Mouse (Mus musculus): ENCODE results near the gene Gpr84. TPM values are rescaled to one million over a fixed set of nuclear protein-coding genes. Genes with fewer than 3 reads are reported as not detected.

The Gpr84 gene
- total RNA-seq (2015; ENCODE audit: low replicate concordance) (0.96 and 2.1 TPM in 2 replicates), total RNA-seq (2017; ENCODE audit: low replicate concordance) (0.70 and 1.3 TPM in 2 replicates)

DNA sequence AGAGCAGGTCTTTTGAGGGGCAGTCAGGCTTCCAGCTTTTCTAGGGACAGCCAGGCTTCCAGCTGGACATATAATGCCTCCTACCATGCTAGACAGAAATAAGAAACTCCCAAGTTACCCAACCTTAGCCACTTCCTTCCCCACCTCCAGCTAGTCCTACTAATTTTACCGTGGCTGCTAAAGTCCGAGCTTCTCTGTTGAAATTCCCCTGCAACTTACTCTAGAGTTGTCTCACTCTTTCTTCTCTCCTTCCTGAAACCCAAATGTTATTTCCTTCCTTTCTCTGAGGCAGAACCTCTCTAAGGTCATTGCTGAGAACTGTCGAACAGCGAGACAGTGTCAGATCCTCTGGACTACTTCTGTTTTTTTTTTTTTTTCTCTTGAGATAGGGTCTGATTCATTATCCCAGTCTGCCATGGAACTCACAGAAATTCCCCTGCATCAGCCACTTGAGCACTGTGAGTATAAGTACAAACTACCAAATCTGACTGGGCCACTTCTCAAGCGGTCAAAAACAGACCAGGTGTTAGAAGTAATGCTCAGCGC lies at the start of gene Gpr84:
Gene Gpr84 (minus strand): TSS at position 248 of the 546 bp plus-strand sequence.
- ATAC-seq (replicated peaks; ENCODE audit: low FRiP score, poor library complexity, severe bottlenecking) = no peak

DNA sequence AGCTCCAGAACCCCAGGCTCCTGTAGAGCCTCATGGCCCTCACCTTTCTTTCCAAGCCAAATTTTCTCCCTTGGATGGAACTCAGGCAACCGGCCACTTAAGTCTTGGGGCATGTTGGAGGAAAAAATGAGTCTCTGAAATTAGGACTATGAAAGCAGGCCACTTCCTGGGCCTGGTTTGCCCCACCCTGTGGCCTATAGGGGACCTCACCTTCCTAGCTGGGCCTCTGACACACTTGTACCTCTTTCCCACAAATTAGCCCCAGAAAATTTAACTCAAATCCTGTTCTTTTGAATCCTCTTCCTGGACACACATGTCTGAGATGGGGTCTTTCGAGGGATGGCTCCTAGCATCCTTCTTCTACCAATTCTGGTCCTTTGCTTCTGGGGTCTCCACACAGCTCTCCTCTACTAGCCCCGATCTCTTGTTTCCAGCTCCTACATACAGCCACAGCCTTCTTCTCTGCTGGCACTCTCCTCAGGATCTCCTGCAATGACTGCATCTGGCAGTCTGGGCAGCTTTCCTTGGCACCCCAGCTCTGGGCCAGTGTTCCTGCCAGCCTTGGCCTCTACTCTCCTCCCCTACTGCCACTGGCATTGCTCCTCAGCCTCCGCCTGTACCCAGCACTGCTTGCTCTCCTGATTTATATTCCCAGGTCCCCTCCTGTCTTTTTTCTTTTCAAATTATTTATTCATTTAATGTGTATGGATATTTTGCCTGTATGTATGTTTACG lies 49.6 kb upstream of the Gpr84 start:
- ATAC-seq (replicated peaks; ENCODE audit: low FRiP score, poor library complexity, severe bottlenecking) = no peak

DNA sequence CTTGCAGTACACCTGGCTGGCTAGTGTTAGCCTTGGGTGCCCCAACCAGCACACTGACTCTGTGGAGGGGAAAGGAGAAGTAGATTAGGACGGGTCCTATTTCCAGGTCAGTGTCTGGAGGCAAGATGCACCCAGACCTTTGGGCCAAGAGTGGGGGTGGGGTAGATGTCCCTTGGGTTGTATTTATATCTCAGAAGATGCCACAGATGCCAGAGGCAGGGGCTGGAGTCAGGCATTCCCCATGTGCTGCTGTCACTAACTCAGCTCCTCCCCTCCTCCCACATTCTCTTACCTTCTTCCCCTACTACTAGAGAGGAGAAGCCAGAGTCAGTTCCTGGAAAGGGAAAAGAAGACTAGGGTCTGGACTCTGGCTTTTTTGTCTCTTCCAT lies 48.7 kb upstream of the Gpr84 start:
- no peak for ATAC-seq (replicated peaks; ENCODE audit: low FRiP score, poor library complexity, severe bottlenecking)

DNA sequence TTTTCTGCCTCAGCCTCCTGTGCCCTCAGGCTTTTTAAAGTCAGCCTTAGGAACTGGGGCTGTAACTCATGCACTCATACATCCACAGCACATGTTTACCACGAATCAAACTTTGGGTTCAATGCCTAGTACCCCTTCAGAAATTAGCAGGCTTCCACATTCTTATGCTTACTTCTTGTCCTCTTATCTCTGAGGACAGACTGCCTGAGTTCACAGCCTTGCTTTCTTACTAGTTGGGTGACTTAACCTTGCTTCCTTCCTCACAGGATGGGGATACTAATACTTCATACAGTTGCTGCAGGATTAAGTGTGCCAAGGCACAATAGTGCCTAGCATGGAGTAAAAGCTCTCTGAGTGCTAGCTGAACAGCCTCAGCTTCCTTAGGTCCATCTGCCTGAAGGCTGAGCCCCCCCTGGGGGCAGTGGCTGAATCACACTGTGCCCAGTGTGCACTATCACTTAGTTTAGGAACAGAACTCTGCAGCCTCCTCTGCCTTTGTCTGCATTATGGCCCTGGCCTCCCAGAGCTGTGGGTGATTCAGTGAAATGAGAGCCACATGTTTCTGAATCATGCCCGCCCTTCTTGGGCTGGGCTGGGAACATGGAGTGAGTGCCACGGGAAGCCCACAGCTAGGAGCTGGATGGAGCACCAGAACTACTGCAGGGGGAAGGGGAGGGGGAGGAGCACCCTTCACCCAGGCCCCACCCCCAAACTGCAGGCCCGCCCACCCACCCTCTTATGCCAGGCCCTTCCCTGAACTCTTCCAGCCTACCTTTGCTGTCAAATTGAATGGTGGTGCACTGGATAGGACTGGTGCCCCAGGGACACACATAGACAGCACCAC lies 48.1 kb upstream of the Gpr84 start:
- no peak for ATAC-seq (replicated peaks; ENCODE audit: low FRiP score, poor library complexity, severe bottlenecking)

DNA sequence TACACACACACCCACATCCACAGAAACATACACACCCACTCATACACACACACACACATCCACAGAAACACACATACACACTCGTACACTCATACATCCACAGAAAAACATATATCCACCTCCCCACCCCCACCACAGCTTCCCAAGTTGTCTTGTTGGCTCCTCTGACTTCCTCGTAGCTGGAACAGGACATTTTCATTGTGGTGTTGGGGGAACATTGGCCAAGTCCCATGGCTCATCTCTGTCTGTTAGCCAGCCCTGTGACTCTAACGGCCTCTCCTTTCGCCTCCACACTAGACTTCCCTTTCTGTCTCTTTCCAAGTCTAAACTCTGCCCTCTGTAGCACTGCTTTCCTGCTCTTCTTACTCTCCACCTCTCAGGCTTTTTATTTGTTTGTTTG lies 47.4 kb upstream of the Gpr84 start:
- no peak for ATAC-seq (replicated peaks; ENCODE audit: low FRiP score, poor library complexity, severe bottlenecking)

DNA sequence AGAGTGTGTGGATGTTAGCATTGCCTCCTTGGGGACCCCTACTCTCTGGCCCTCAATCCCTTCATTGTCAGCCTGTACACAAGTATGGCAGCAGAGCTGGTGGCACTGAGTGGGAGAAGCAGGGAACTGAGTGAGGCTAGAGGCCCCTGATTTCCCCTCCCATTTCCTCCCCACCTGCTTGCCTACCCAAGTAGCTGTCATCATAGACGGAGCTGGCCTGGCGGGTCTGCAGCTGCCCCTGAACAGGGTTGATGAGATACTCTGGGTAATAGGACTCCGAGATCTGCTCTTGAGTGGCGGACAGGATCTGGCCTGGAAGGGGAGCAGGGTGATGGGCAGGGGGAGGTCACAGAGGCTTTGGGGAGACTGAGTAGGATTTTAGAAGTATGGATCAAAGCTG lies 45.7 kb upstream of the Gpr84 start:
- ATAC-seq (replicated peaks; ENCODE audit: low FRiP score, poor library complexity, severe bottlenecking) = no peak

DNA sequence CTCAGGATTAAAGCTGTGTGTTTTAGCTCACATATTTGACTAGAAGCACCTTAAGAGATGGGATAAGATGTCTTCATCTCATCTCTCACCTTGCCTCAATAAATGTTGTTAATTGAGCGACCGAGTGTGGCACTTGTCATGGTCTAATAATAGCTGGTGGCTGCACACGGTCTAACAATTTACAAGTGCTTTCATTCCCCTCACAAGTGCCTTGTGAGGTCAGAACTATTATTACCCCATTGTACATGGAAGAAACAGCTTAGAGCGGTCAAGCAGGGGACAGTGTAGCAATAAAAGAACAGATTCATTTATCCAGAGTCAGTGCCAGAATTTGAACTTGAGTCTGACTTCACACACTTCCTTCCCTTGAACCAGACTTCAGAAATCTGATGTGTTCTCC lies 45.0 kb upstream of the Gpr84 start:
- no peak for ATAC-seq (replicated peaks; ENCODE audit: low FRiP score, poor library complexity, severe bottlenecking)

DNA sequence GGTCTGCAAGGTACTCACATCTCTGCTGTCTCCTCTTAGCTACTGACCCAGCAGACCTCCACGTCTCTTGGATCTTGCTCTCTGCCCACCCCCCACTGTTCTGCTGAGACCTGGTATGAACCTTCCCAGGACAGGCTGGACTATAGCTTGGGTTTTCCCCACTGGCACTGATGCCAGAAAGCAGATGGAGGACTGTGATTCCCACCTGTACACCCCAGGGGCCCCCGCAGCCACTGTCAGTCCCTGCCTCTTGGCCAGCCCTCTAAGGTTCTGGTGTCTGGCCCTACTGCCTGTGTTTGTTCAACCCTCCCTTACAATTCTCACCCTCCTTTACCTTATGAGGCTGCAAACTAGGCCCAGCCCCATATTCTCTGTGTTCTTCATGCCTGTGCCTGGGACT lies 44.3 kb upstream of the Gpr84 start:
- no peak for ATAC-seq (replicated peaks; ENCODE audit: low FRiP score, poor library complexity, severe bottlenecking)

DNA sequence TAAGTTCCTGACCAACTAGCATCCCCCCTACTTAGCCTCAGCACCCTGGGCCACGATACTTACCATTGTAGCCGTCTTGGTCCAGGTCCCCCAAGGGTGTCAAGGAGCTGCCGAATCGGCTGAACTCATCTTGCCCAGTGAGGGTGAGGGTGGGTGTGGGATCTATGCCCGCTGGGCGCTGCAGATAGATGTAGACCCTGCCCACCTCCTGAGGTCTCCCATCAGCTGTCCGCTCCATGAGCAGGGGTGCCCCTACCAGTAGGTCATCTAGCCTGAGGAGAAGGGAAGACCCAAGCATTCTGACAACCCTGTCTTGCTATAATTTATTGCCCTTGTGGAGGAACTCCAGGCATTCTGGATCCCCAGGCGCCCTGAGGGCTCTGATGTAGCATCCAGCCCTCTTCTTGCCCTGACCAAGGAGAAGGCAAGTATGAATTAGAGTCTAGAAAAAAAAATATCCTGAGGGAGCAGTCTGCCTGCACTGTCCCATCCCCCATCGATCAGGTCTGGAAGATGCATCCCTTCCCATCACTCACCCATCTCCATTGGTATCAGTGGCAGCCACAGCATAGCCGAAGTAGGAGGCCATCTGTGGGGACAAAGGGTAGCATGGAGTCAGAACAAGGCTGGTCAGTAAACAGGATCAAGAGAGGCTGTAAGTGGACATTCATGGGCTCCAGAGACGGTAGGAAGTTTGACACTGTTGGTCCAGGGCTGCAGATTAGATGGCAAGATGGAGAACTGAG lies 43.3 kb upstream of the Gpr84 start:
- ATAC-seq (replicated peaks; ENCODE audit: low FRiP score, poor library complexity, severe bottlenecking) = no peak

DNA sequence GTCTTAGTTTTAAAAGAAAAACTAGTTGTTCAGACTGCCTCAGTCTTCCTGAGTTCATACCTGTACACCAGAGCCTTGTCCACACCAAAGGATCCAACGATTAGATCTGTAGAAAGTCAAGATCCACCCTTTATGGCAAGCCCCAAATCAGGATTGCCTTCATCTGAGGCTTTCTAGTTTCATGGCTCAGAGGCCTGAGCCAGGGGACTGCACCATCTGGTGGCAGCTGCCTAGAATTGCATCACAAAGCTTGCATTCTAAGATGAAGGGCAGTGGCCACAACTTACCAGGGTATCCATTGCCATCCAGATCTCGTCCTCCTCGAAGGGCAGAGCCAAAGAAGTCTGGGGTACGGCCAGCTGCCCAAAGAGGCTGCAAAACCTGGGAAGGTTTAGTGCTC lies 42.4 kb upstream of the Gpr84 start:
- ATAC-seq (replicated peaks; ENCODE audit: low FRiP score, poor library complexity, severe bottlenecking) = peak; percentile 67

DNA sequence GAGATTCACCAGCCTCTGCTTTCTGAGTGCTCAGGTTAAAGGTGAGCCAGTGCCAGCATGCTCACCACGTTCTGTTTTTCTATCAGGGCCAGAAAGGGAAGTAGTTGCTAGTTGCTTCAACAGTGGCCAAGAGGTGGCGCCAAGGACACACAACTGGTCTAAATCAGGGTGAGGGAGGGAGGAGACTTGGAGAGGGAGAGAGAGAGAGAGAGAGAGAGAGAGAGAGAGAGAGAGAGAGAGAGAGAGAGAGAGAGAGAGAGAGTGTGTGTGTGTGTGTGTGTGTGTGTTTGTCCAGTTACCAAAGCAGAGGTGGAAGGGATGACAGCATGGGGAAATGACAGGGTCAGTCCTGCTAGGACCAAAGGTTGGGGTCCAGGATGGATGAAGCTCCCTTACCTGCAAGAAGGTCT lies 36.9 kb upstream of the Gpr84 start:
- no peak for ATAC-seq (replicated peaks; ENCODE audit: low FRiP score, poor library complexity, severe bottlenecking)

DNA sequence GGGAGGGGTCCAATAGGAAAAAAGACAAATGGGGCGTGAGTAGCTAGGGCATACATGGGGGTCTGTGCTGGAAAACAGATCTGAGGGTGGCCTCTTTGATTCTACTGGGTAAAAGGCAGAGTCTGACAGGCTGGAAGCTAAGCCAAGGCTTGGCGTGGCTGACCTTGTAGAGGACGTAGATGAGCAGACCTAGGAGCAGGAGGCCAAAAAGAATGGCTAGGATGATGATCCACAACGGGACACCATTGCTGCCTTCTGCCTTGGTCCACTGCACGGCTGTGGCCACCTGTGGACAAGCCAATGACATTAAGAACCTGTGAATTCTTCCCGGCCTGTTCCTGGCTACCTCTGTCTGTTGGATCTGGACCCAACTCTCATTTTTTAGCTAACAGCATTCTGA lies 35.4 kb upstream of the Gpr84 start:
- no peak for ATAC-seq (replicated peaks; ENCODE audit: low FRiP score, poor library complexity, severe bottlenecking)

DNA sequence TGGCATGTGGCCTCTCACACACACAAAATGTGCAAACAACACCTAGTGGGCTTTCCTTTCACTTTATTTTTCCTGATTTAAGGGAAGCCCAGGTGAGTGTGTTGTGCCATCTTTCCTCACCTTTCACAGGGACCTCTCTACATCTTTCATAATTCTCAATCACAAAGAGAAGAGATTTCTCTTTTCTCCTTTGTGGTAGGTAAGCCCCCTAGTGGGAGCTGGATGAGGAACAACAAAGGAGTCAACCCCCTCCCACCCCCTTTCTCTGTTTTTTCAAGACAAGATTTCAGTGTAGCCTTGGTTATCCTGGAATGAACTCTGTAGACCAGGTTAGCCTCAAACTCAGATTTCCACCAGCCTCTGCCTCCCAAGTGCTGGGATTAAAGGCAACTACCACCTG lies 33.1 kb upstream of the Gpr84 start:
- ATAC-seq (replicated peaks; ENCODE audit: low FRiP score, poor library complexity, severe bottlenecking) = no peak

DNA sequence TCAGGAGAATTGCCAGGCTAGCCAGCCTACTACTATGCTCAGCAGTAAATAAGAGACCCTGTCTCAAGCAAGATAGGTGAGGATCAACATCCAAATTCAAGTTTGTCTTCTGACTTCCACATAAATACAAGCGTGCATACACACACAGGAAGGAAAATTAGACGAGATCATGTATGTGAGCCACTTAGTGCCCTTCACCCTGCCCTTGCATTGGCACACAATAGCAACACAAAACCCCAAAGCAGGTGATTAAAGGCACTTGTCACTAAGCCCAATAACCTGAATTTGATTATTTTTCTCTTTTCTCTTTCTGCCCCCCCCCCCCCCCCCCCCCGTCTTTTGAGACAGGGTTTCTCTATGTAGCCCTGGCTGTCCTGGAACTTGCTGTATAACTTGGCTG lies 32.6 kb upstream of the Gpr84 start:
- ATAC-seq (replicated peaks; ENCODE audit: low FRiP score, poor library complexity, severe bottlenecking) = no peak

DNA sequence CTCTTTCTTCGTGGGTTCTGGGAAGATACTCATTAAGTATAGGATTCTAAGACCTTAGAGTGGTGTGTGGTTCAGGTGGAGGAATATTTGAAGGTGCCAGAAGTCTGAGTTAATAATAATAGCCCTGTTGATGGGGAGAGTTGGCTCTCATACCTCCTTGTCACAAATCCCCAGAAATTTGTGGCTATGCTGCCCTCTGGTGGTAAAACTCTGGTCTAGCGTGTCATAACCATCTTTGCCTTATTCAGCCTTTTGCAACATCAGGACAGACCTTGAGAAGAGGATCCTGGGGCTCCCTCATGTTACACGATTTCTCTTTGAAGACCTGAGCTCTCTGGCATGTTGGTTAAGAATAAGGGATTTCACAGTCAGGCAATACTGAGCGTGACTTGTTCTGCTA lies 32.0 kb upstream of the Gpr84 start:
- ATAC-seq (replicated peaks; ENCODE audit: low FRiP score, poor library complexity, severe bottlenecking) = peak; percentile 55

DNA sequence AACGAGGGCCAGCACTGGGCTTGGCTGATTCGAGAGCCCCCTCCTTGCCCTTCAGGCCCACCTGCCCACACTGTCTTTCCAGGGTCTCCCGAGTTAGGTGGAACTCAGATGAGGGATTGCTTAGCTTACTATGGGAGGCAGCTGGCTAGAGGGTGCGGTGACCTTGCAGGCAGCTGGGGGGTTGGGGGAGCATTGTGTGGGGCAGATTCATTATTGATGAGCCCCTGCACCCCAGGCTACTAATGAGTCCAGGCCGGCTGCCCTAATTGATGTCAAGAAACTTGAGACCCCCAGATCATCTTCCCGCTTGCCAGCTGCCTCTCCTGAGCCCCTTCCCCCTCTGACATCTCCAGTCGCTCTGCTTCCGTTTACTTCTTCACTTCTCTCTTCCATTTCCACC lies 31.1 kb upstream of the Gpr84 start:
- ATAC-seq (replicated peaks; ENCODE audit: low FRiP score, poor library complexity, severe bottlenecking) = no peak

DNA sequence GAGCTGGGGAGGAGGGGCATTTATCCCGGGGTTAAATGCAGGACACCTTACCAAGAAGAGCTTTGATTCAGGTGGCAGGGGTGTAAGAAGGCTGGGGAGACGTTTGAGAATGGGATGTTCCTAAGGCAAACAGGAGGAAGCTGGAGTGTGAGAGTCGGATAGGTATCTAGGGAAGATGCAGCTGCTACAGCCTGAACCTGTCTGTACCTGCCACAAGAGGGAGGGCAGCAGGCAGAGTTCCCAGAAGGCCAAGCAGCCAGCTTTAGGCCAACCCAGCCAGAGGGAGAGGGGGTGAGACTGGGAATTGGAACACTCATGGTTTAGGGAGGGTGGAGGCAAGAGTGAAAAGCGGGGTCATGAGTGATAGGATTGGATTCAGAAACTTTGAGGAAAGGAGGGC lies 30.4 kb upstream of the Gpr84 start:
- ATAC-seq (replicated peaks; ENCODE audit: low FRiP score, poor library complexity, severe bottlenecking) = no peak

DNA sequence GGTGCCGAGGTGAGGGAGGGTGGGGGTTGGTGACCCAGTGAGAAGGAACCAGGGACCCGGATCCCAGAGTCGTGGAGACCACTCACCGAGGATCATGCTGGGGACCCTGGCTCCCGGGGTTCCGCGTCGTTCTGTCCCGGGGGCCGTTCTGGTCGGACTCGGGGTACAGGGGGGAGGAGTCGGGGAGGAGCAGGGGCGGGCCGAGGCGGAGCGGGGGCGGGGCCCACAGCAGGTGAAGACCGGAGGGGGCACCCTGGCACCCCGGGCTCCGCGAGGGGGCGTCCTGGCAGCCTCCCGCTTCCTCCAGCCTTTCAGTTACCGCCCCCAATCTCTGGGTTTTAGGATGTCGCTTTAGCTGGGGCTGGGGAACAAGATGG lies 29.5 kb upstream of the Gpr84 start, which contains the start of gene Zfp385a:
Gene Zfp385a (minus strand): TSS at position 133 of the 377 bp plus-strand sequence.
- 0 out of 2 replicates have a peak, but pooled peaks have one; percentile 31 for ATAC-seq (replicated peaks; ENCODE audit: low FRiP score, poor library complexity, severe bottlenecking)

DNA sequence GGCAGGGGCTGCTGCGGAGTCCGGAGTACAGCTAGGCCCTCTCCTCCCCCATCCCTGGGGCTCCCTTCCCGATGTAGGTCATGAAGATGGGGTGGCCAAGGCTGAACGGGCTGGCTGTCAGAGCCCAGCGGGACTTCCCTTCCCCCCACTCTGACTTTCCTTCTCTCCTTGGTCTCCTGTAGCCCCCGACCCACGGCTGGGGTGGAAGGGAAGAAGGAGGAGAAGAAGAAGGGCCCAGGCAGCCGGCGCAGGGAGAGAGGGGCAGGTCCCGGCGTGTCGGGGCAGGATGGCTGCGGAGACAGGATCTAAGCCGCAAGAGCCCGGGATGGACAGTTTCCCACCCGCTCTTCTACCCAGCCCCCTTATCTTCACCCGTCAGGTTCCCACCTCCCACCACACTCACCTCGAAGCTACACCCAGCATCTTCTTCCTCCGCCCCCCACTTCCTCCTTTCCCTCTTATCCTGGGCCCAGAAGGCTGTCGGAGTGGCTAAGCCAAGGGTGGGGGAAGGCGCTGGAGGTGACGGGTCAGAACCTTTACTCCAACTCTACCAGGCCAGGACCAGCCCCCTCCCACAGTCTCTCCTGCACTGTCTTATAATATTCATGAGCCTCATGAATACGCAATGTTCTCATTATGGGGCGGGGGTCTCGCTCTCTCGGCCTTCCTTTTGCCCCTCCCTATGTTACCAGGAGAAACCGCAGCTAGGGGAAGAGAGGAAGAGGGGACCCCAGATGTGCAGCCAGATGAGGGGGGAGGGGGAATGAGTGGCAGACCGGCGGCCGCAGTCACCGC lies 29.0 kb upstream of the Gpr84 start:
- no peak for ATAC-seq (replicated peaks; ENCODE audit: low FRiP score, poor library complexity, severe bottlenecking)

DNA sequence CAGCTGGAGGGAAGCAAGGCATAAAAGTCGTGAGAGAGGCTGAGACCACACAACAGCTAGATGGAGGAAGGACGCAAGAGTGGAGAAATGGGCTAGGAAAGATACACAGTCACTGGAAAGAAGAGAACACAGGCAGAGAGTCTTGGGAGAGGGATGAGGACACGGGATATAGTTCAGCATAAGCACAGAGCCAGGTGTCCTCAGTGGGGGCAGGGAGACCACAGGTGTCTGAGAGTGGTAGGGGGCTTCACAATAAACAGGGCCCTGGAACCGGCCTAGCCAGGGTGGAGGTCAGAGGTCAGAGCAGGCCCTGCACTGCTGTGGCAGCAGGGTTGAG lies 28.4 kb upstream of the Gpr84 start:
- ATAC-seq (replicated peaks; ENCODE audit: low FRiP score, poor library complexity, severe bottlenecking) = no peak
